Mouse (Mus musculus): ENCODE results near the gene Ctdsp2. TPM values are rescaled to one million over a fixed set of nuclear protein-coding genes. Genes with fewer than 3 reads are reported as not detected.

Ctdsp2 gene
- total RNA-seq (2023), result 63.3 TPM

GRCm38 (mm10) chr10:126978277-126978994 lies at the start of gene Ctdsp2:
Gene Ctdsp2, plus strand, starts transcription at chr10:126978717.

GRCm38 (mm10) chr10:127000529-127000928 lies 22.0 kb downstream of the Ctdsp2 start, which contains the start of gene Avil:
Gene Avil, plus strand, starts transcription at chr10:127000709.

GRCm38 (mm10) chr10:127030336-127031296 lies 52.1 kb downstream of the Ctdsp2 start, which contains the start of gene Tsfm:
Gene Tsfm, minus strand, starts transcription at chr10:127030840.

GRCm38 (mm10) chr10:127041274-127041766 lies 62.8 kb downstream of the Ctdsp2 start, which contains the start of the genes Mettl1 and Eef1akmt3:
Gene Mettl1, plus strand, starts transcription at chr10:127041414.
Gene Eef1akmt3, minus strand, starts transcription at chr10:127041513.

GRCm38 (mm10) chr10:127047954-127048353 lies 69.4 kb downstream of the Ctdsp2 start, which contains the start of gene Cyp27b1:
Gene Cyp27b1, plus strand, starts transcription at chr10:127048250.

Other genes with a start within 250 kb of the Ctdsp2 start
- gene Atp23, start 77.4 kb upstream of the Ctdsp2 start, total RNA-seq (2023), result 4.5 TPM
- 1.3 TPM for gene Avil, start 22.0 kb downstream of the Ctdsp2 start, total RNA-seq (2023)
- gene Tsfm, start 52.1 kb downstream of the Ctdsp2 start, total RNA-seq (2023), result 17.7 TPM
- 31.4 TPM for gene Mettl1, start 62.7 kb downstream of the Ctdsp2 start, total RNA-seq (2023)
- not detected for gene Eef1akmt3, start 62.8 kb downstream of the Ctdsp2 start, total RNA-seq (2023)
- 1.4 TPM for gene Cyp27b1, start 69.5 kb downstream of the Ctdsp2 start, total RNA-seq (2023)
- 4.0 TPM for gene March9, start 81.5 kb downstream of the Ctdsp2 start, total RNA-seq (2023)
- gene Cdk4, start 84.8 kb downstream of the Ctdsp2 start, total RNA-seq (2023), result 126 TPM
- gene Tspan31, start 91.5 kb downstream of the Ctdsp2 start, total RNA-seq (2023), result 10.0 TPM
- gene Agap2, start 96.6 kb downstream of the Ctdsp2 start, total RNA-seq (2023), result 153 TPM
- 86.9 TPM for gene Os9, start 142.4 kb downstream of the Ctdsp2 start, total RNA-seq (2023)
- gene B4galnt1, start 186.5 kb downstream of the Ctdsp2 start, total RNA-seq (2023), result 838 TPM
- not detected for gene Slc26a10, start 201.9 kb downstream of the Ctdsp2 start, total RNA-seq (2023)
- 0.49 TPM for gene Arhgef25, start 211.4 kb downstream of the Ctdsp2 start, total RNA-seq (2023)
- gene Dtx3, start 217.0 kb downstream of the Ctdsp2 start, total RNA-seq (2023), result 60.7 TPM
- 35.9 TPM for gene Pip4k2c, start 232.9 kb downstream of the Ctdsp2 start, total RNA-seq (2023)

Measured in CD8-positive naive resting alpha-beta T cell, adult 57 days (primary cell).